Mouse (Mus musculus) urinary bladder, postnatal 10 days (tissue): ENCODE results near the gene Coro1b.

ENCODE experiments used
- DNase-seq: peaks from one replicate; pipeline ENCODE4 v3.0.0; 2022; ENCODE audit warnings: low spot score

Gene Coro1b

DNA sequence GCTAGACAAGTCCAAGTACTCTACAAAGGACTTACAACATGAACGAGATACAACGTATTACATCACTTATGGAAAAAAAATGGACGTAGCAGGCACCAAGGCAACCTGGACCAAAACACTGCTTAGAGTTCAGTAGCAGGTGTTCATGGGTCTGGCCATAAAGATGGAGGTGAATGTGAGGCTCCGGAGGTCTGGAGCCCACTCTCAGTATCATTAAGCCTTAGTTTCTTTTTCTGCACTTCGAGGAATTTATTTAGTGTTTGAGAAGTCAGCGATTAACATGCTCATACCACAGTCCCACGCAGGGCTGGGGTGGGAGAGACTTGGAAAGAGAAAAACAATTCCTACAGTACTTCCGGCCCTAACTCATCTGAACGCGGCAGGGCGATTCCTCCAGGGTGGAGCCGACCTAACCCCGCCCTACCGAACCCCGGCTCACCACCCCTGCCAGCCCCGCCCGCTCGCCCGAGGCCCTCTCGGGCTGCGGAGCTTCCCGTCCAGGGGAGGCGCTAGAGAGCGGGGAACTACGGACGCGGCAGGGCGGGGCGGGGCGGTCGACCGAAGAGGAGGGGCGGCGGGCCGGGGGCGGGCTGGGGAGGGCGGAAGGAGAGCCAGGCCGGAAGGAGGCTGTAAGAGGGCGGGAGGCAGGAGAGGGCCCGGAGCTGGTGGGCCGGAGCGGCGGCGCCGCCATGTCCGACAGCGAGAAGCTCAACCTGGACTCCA is 43.3 kb downstream of the Coro1b start, which contains the start of gene Ppp1ca:
Ppp1ca (plus strand) TSS at position 538 of the 723 bp plus-strand sequence.
- peak; percentile 89 for DNase-seq

DNA sequence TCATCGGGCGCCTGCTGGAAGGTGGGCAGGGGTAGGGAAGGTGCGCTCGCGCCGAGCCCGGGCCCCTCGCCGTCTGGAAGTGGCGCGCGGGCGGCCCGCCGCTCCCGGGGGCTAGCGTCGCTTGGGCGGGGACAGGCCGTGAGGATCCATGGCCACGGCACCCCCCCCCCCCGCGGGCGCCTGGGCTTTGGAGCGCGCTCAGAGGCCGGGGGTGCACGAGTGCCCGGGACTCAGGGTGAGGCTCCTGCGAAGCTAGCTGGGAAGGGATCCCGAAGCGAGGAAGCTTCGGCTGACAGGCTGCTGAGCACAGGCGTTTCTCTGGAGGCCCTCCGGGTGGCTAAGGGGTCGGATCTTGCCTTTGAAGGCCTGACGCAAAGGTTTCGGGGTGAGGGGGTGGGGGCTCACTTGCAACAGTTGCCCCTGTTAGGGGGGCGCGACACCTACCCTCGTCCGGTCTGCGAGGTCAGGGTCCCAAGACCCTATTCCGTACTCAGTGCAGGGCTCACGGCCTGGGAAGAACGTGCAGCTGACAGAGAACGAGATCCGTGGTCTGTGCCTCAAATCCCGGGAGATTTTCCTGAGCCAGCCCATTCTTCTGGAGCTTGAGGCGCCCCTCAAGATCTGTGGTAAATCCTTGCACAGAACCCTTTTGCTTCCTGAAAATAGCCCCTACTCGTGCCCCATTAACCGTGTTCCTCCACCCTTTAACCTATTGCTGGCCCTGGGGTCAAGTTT is 44.0 kb downstream of the Coro1b start:
- no peak for DNase-seq

DNA sequence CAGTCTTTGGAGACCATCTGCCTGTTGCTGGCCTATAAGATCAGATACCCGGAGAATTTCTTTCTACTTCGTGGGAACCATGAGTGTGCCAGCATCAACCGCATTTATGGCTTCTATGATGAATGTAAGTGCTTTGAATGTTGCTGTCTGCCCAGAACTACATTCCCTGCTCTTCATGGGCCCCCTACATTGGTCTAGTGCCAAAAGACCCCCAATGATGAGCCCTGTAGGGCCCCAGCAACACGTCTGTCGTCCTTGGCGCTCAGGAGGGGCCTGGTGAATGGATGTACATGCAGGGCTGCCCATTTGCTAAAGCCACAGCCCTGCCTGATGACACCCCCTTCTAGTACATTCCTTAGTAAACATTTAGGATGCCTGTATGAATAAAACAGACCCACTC is 44.7 kb downstream of the Coro1b start:
- DNase-seq = no peak

DNA sequence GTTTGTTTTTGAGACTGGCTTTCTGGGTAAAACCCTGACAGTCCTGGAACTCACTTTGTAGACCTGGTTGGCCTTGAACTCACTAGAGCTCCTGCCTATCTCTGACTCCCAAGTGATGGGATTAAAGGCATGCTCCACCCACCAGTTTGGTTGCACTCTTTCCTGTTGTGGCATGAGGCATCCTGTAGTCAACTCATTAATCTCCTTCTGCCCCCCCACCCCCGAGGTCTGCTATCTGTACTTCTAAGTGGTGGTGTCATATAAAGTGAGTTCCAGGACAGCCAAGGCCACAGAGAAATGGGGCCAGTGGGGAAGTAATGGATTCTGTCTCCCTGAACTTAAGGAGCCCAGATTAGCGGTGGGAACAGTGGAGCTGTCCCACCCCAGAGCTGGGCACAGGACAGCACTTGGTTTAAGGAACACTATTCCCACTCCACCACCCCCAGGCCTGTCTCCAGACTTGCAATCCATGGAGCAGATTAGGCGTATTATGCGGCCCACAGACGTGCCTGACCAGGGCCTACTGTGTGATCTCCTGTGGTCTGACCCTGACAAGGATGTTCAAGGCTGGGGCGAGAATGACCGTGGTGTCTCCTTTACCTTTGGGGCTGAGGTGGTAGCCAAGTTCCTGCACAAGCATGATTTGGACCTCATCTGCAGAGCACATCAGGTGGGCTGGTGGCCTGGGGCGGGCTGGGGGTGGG is 45.8 kb downstream of the Coro1b start:
- no peak for DNase-seq

DNA sequence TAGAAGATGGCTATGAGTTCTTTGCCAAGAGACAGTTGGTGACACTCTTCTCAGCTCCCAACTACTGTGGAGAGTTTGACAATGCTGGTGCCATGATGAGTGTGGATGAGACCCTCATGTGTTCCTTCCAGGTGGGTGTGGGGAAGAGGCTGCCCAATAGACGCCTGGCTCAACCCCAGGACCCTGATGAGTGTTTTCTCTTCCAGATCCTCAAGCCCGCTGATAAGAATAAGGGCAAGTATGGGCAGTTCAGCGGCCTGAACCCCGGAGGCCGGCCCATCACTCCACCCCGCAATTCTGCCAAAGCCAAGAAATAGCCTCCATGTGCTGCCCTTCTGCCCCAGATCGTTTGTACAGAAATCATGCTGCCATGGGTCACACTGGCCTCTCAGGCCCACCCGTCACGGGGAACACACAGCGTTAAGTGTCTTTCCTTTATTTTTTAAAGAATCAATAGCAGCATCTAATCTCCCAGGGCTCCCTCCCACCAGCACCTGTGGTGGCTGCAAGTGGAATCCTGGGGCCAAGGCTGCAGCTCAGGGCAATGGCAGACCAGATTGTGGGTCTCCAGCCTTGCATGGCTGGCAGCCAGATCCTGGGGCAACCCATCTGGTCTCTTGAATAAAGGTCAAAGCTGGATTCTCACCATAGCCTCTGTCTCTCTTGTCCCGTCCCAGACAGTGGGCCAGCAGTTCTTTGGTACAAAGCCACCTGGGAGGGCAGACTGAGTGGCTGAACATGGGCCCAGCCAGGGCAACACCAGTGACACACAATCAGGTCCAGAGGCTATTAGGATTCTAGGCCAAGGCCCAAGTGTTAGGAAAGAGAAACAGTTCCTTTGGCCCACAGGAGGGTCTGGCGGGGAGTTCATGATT is 46.6 kb downstream of the Coro1b start:
- no peak for DNase-seq

DNA sequence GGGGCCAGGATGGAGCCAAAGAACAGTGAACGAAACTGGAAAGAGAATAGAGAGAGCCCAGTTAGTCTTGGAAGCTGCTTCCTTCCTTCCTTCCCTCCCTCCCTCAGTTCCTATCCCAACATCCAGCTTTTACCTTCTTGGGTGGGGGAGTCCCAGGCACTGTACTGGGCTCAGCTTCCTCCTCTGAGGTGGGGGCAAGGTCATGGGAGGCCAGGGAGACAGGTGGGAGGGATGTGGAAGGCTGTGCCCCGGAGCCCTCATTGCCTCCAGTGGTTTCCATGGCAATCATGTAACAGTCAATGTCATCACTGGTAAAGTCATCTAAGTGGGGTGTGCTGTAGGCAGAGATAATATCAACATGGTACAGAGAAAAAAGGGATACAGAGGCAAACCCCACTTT is 47.6 kb downstream of the Coro1b start:
- no peak for DNase-seq

DNA sequence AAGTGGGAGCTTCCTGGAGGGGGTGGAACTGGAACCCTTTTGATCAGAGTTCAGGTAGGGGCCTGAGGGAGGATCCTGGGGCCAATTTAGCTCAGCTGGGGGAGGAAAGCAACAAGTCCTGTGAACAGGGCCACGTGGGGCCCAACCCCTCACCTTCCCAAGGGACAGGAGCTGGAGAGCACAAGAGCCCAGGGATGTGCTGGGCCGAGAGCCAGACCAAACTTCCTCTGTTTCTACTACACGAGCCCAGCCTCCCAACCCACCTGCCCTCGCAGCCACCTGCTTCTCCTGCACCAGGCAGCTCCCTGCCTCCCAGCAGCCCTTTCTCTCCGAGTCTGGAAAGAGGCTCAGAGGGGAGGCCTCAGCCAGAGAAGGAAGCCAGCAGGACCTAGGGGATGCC is 48.1 kb downstream of the Coro1b start:
- no peak for DNase-seq

DNA sequence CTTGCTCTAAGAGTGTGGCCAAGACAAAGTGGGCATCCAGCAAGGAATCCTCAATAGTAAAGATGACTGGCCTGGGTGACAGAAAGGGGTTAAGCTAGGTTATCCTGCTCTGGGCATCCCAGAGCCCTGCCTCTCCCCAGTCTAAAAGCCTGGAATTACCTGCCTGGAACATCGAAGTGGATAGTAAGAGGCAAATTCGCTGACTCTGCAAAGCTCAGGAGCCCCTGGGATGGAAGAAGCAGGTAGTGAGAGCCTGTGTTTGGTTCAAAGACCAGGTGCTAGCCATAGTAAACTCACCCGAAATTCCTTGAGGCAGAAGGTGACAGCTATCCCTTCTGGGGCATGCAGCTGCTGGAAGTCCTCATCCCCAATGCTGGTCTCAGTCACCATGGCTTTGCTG is 48.8 kb downstream of the Coro1b start:
- no peak for DNase-seq

DNA sequence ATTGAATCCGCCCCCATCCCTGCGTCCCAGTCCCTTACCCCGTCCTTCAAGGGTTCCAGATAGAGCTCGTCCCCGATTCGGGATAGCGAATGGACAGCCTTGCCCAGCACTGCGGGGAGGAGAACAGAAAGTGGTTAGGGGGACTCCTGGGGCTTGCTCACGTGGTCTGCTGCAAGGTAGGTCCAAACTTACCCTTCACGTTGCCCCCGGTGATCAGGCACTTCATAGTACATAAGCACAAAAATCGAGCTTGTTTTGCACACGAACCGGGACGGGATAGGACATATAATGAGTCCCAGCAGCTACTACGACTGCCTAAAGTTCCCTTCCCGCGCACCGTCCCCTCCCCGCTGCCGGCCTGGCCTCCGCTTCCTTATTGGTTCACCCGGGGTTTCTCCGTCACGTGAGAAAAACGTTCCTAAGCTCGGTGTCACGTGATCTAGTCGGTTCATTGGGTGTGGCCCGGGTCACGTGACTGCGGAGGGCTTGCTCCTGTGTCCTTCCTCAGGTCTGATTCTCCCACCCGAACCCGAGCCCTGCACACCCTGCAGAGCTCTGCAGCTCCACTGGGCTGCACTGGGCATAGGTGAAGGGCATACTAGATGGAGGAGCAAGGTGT is 53.0 kb downstream of the Coro1b start, which contains the start of gene Rad9a:
Rad9a (minus strand) TSS at position 372 of the 619 bp plus-strand sequence.
- peak; percentile 81 for DNase-seq

DNA sequence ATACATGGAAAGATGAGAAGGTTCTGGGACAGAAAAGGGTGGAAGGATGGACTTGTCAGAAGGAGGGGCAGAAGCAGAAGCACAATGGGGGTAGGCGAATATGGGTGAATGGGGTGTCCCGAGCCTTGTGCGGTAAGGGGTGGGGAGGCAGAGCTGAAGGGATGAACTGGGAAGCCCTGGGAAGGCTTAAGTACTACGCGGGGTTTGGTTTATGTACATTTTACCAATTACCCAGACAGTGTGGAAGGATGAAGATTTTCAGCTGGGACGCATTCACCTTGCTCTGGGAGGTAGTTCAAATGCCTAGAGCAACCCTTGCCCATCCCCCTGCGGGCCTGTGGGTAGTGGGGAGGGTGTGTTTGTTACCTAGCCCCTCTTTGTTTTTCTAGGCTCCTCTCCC is 53.7 kb downstream of the Coro1b start:
- DNase-seq = no peak

DNA sequence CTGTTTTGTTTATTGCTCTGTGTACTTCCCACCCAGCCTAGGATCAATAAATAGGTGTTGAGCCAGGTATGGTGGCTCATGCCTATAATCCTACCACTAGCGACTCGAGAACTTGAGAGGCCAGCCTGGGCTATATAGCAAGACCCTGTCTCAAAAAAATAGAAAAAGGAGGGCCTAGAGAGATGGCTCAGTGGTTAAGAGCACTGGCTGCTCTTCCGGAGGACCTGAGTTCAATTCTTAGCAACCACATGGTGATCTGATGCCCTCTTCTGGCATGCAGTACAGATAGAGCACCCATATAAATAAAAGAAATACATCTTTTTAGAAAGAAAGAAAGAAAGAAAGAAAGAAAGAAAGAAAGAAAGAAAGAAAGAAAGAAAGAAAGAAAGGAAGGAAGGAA is 54.7 kb downstream of the Coro1b start:
- no peak for DNase-seq
